Mouse (Mus musculus): ENCODE results near the gene Fgg.

Fgg gene

GRCm38 (mm10) chr3:83007557-83007956, at the start of gene Fgg:
Fgg (plus strand) TSS chr3:83007724.
- no peak for DNase-seq (ENCODE audit: low spot score in 2 of 2)

- peak in 1 of 2 experiments; percentile 19 for DNase-seq (ENCODE audit: low spot score in 2 of 2)
Measured at GRCm38 (mm10) chr3:82971046-82971445, 36.5 kb upstream of the Fgg start.

GRCm38 (mm10) chr3:82980818-82981217, 26.7 kb upstream of the Fgg start:
- peak; percentile 28 to 52 for DNase-seq (ENCODE audit: low spot score in 2 of 2)

GRCm38 (mm10) chr3:82981861-82982260, 25.7 kb upstream of the Fgg start:
- no peak for DNase-seq (ENCODE audit: low spot score in 2 of 2)

GRCm38 (mm10) chr3:82984840-82985239, 22.7 kb upstream of the Fgg start:
- DNase-seq (ENCODE audit: low spot score in 2 of 2), result no peak

- no peak for DNase-seq (ENCODE audit: low spot score in 2 of 2)
Measured at GRCm38 (mm10) chr3:82991963-82992362, 15.6 kb upstream of the Fgg start.

GRCm38 (mm10) chr3:82992956-82993355, 14.6 kb upstream of the Fgg start:
- no peak for DNase-seq (ENCODE audit: low spot score in 2 of 2)

GRCm38 (mm10) chr3:82995368-82995767, 12.2 kb upstream of the Fgg start:
- peak; percentile 11 to 16 for DNase-seq (ENCODE audit: low spot score in 2 of 2)

- no peak for DNase-seq (ENCODE audit: low spot score in 2 of 2)
Measured at GRCm38 (mm10) chr3:82996656-82997055, 10.9 kb upstream of the Fgg start.

- peak in 1 of 2 experiments; percentile 33 for DNase-seq (ENCODE audit: low spot score in 2 of 2)
Measured at GRCm38 (mm10) chr3:82998772-82999463, 8.6 kb upstream of the Fgg start.

GRCm38 (mm10) chr3:82999995-83000394, 7.5 kb upstream of the Fgg start:
- DNase-seq (ENCODE audit: low spot score in 2 of 2), result no peak

GRCm38 (mm10) chr3:83002191-83002590, 5.3 kb upstream of the Fgg start:
- DNase-seq (ENCODE audit: low spot score in 2 of 2), result no peak

GRCm38 (mm10) chr3:83003068-83003467, 4.5 kb upstream of the Fgg start:
- no peak for DNase-seq (ENCODE audit: low spot score in 2 of 2)

GRCm38 (mm10) chr3:83004801-83005200, 2.7 kb upstream of the Fgg start:
- DNase-seq (ENCODE audit: low spot score in 2 of 2), result no peak

GRCm38 (mm10) chr3:83010291-83010690, 2.8 kb downstream of the Fgg start:
- DNase-seq (ENCODE audit: low spot score in 2 of 2), result no peak

- no peak for DNase-seq (ENCODE audit: low spot score in 2 of 2)
Measured at GRCm38 (mm10) chr3:83011136-83011535, 3.6 kb downstream of the Fgg start.

GRCm38 (mm10) chr3:83011565-83011964, 4.0 kb downstream of the Fgg start:
- DNase-seq (ENCODE audit: low spot score in 2 of 2), result no peak

GRCm38 (mm10) chr3:83012636-83013035, 5.1 kb downstream of the Fgg start:
- no peak for DNase-seq (ENCODE audit: low spot score in 2 of 2)

- no peak for DNase-seq (ENCODE audit: low spot score in 2 of 2)
Measured at GRCm38 (mm10) chr3:83013951-83014350, 6.4 kb downstream of the Fgg start.

GRCm38 (mm10) chr3:83016236-83016635, 8.7 kb downstream of the Fgg start:
- DNase-seq (ENCODE audit: low spot score in 2 of 2), result no peak

- DNase-seq (ENCODE audit: low spot score in 2 of 2), result no peak
Measured at GRCm38 (mm10) chr3:83020387-83020786, 12.9 kb downstream of the Fgg start.

GRCm38 (mm10) chr3:83021176-83021575, 13.7 kb downstream of the Fgg start:
- no peak for DNase-seq (ENCODE audit: low spot score in 2 of 2)

- no peak for DNase-seq (ENCODE audit: low spot score in 2 of 2)
Measured at GRCm38 (mm10) chr3:83025036-83025435, 17.5 kb downstream of the Fgg start.

Measured in heart, adult 9 months (tissue).